Mouse (Mus musculus): ENCODE measurements around the gene Syt7.
A peak's percentile ranks its signal among the peaks of the same experiment; 100 is the strongest.

Syt7 gene

GRCm38 (mm10) chr19:10421986-10422976 lies 33.4 kb downstream of the Syt7 start:
- no peak for DNase-seq (ENCODE audit: low read depth, low spot score)

- DNase-seq (ENCODE audit: low read depth, low spot score), result no peak
Observed at GRCm38 (mm10) chr19:10424751-10425150, 35.9 kb downstream of the Syt7 start.

DNA sequence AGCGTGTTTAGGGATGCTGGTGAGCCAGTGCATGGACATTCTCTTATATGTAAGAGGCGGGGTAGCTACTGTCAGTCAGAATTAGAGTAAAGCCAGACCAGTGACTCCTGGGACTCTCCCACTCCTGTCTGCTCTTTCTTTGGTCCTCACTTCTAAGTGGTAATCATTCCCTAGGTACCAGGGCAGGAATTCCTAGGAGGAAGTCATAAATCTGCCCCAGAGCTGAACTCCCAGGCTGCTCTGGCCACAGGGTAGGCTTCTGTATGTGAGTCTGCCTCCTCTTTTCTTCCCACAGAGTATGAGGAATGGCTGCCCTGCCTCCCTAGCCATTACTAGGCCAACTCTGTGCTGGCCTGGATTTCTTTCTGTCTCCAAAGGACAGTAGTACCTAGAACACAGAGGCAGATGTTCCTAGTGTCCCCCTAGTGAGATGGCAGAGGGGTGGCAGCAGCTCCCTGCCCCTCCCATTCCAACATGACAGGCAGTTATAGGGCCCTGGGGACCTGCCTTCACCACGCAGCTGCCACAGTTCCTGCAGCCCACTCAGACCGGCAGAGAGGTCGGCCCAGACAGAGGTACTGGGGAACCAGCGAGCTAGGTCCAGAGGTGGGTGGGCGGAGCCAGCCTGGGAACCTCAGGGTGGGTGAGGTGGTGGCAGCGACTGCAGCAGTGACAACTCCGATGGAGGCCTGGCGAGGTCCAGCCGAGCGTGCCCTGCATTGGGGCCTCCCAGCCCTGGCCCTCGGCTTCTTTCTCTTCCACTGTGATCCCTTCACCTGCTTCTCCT lies 36.8 kb downstream of the Syt7 start:
- DNase-seq (ENCODE audit: low read depth, low spot score), result no peak

DNA sequence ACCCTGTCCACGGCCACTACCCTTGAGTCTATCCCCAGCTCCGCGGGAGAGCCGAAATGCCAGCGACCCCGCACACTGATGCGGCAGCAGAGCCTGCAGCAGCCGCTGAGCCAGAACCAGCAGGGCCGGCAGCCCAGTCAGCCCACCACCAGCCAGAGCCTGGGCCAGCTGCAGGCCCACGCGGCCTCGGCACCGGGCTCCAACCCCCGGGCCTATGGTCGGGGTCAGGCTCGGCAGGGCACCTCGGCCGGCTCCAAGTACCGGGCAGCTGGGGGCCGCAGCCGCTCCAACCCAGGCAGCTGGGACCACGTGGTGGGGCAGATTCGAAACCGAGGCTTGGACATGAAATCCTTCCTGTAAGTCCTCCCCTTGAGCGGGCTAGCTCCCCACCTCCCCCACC lies 37.4 kb downstream of the Syt7 start:
- DNase-seq (ENCODE audit: low read depth, low spot score), result no peak

- no peak for DNase-seq (ENCODE audit: low read depth, low spot score)
Observed at GRCm38 (mm10) chr19:10426793-10427192, 37.9 kb downstream of the Syt7 start.

- DNase-seq (ENCODE audit: low read depth, low spot score), result no peak
Observed at GRCm38 (mm10) chr19:10427431-10427830, 38.5 kb downstream of the Syt7 start.

DNA sequence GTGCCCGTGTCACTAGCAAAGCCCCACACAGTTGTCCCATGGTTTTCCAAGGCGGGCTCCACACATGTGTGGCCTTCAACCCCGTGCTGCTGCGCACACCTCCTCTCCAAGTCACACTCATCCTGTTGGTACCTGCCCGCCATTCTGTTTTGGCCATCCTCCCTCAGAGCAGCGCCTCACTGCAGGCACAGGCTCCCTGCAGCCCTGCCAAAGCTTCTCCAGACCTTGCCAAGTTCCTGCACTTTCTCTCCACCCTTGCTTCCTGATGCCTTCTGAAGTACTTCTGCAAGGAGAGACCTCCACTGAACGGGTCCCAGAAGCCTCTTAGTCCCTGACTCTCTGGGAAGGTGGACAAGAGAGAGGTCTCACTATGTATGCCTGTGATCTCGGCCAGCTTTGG lies 40.5 kb downstream of the Syt7 start:
- no peak for DNase-seq (ENCODE audit: low read depth, low spot score)

DNA sequence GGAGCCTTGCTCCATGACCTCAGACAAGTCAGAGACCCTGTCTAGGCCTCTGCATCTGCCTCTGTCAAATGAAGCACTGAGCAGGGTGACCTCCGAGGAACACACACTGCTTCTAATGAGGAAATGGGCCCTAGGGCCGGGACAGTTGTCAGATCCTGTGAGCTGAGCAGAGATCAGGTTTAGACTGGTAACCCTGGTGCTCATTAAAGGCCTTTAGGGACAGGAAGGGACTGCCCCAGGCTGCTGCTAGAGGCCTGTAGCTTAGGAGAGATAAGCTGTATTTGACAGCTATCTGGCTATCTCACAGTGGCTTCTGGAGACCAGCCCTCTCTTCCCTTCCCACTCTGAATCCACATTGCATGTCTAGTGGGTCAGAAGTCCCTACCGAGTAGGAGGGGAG lies 42.5 kb downstream of the Syt7 start:
- DNase-seq (ENCODE audit: low read depth, low spot score), result no peak

DNA sequence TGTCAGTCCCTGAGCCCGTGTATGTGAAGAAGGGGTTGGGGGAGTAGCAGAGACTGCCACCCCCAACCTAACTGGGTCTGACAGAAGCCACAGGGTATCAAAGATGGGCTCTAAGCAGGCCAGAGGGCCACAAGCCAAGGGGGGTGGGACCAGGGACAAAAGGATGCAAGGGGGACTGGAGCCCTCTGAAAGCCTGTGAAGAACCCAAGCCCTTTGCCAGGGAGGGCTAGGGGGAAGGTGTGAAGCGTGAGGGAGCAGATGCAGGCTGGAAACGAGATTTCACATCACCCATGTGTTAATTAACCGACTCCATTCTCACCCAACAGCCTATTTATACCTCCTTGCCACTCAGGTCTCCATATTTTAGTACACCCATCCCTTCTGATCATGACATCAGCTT lies 43.0 kb downstream of the Syt7 start:
- no peak for DNase-seq (ENCODE audit: low read depth, low spot score)

DNA sequence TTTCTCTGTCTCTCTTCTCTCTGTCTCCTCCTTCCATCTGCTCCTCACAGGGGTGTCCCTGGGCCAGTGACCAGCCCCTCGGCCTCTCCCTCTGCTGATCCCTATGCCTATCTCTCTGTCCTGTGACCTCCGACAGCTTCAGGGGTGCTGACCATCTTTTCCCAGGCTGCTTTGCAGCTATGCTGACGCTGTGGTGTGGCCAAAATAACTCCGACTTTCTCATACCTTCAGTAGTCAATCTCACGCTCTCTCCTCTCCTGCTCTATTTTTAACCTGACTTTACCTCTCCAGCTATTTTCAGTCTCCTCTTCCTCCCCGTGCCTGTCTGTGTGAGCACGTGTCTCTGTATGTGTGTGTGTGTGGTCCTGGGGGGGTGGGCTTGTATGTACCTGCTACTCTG lies 44.3 kb downstream of the Syt7 start:
- DNase-seq (ENCODE audit: low read depth, low spot score), result no peak

GRCm38 (mm10) chr19:10433879-10434540 lies 45.1 kb downstream of the Syt7 start:
- DNase-seq (ENCODE audit: low read depth, low spot score), result no peak

DNA sequence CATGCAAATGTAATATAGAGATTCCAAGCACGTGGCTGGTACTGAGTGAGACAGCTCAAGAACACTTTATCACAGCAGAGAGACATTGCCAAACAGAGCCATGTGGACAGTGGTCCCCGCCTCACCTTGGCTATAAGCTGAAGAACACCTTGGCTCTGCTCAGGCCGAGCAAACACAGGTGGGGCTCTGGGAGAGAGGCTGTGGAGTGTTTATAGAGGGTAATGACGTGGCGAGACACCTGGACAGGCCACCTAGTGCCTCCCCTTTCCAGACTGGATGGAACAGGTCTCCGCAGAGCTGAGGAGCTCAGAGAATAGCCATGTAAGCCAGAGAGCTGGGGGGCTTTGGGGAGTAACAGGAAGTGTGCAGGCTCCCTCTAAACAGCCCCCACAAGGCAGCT lies 46.0 kb downstream of the Syt7 start:
- DNase-seq (ENCODE audit: low read depth, low spot score), result no peak

GRCm38 (mm10) chr19:10435908-10436307 lies 47.0 kb downstream of the Syt7 start:
- DNase-seq (ENCODE audit: low read depth, low spot score), result peak; percentile 77

GRCm38 (mm10) chr19:10436726-10437125 lies 47.8 kb downstream of the Syt7 start:
- no peak for DNase-seq (ENCODE audit: low read depth, low spot score)

GRCm38 (mm10) chr19:10437521-10437920 lies 48.6 kb downstream of the Syt7 start:
- DNase-seq (ENCODE audit: low read depth, low spot score), result no peak

GRCm38 (mm10) chr19:10444685-10445369 lies 55.9 kb downstream of the Syt7 start:
- no peak for DNase-seq (ENCODE audit: low read depth, low spot score)

GRCm38 (mm10) chr19:10448275-10448674 lies 59.4 kb downstream of the Syt7 start:
- DNase-seq (ENCODE audit: low read depth, low spot score), result no peak

- DNase-seq (ENCODE audit: low read depth, low spot score), result no peak
Observed at GRCm38 (mm10) chr19:10449190-10449589, 60.3 kb downstream of the Syt7 start.

DNA sequence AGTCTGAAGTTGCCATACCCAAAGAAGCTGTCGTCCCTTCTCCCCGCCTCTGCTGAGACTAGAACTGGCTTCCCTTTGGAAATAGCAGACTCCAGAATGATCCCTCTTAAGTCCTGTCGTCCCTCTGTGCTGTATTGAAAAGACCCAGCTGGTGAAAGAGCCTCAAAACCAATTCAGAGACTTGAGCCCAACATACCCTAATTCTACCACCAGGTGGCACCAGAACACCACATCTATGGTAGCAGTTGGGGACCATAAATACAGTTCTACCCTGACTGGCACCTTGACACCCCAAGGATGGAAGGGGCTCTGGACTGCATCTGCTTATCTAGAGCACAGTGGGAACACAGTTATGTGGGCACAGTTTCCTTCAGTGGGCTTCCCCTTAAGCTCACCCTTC lies 60.8 kb downstream of the Syt7 start:
- peak; percentile 82 for DNase-seq (ENCODE audit: low read depth, low spot score)

- DNase-seq (ENCODE audit: low read depth, low spot score), result no peak
Observed at GRCm38 (mm10) chr19:10454718-10455436, 66.0 kb downstream of the Syt7 start.

- DNase-seq (ENCODE audit: low read depth, low spot score), result no peak
Observed at GRCm38 (mm10) chr19:10455437-10455806, 66.5 kb downstream of the Syt7 start.
